Mouse (Mus musculus) bone marrow macrophage, adult 2 months (primary cell): Measurements from ENCODE around the gene Stim1.

Experiments used
- CTCF ChIP-seq: IDR thresholded peaks from 2 replicates; pipeline ENCODE4 v1.5.1; 2012; ENCODE audit warnings: low read depth, mild to moderate bottlenecking, low read length, moderate library complexity
- POLR2A ChIP-seq: IDR thresholded peaks from 2 replicates; pipeline ENCODE4 v1.6.1; 2012; ENCODE audit warnings: mild to moderate bottlenecking, low read depth, low read length, borderline replicate concordance

- TF ChIP-seq CTCF = no peak
- no peak for TF ChIP-seq POLR2A
These were observed 78.3 kb downstream of the Stim1 start for GRCm38 (mm10) chr7:102345893-102346292.
